Mouse (Mus musculus) heart, embryonic 11.5 days (tissue): ENCODE data around the gene Cldn8. TPM values are rescaled to one million over a fixed set of nuclear protein-coding genes. Genes with fewer than 3 reads are reported as not detected.

Experiments
- ATAC-seq: fragments of 200-750 bp; cut with Nextera tagmentation; replicated peaks from 2 replicates; pipeline ENCODE4 v1.8.0; 2017; ENCODE audit warnings: moderate library complexity; ENCODE audit not compliant: insufficient number of reproducible peaks, low FRiP score, low TSS enrichment
- H3K27ac ChIP-seq: fragments of 300-500 bp; sonication (generic); 2 replicates; pipeline ENCODE4 v1.5.1; 2014; ENCODE audit warnings: mild to moderate bottlenecking, low read depth, low read length
- H3K27me3 ChIP-seq: fragments of 300-500 bp; sonication (generic); 2 replicates; pipeline ENCODE4 v1.6.1; 2014; ENCODE audit warnings: mild to moderate bottlenecking, low read length, mixed read lengths; ENCODE audit not compliant: control insufficient read depth, insufficient read depth
- H3K36me3 ChIP-seq: fragments of 300-500 bp; sonication (generic); 2 replicates; pipeline ENCODE4 v1.6.1; 2014; ENCODE audit warnings: mild to moderate bottlenecking, low read length, moderate library complexity, mixed read lengths; ENCODE audit not compliant: control insufficient read depth, insufficient read depth
- H3K4me1 ChIP-seq: fragments of 300-500 bp; sonication (generic); 2 replicates; pipeline ENCODE4 v1.6.1; 2014; ENCODE audit warnings: low read length; ENCODE audit not compliant: control insufficient read depth, insufficient read depth
- H3K4me2 ChIP-seq: fragments of 300-500 bp; sonication (generic); 2 replicates; pipeline ENCODE4 v1.6.1; 2014; ENCODE audit warnings: mild to moderate bottlenecking, moderate library complexity
- H3K4me3 ChIP-seq: fragments of 300-500 bp; sonication (generic); 2 replicates; pipeline ENCODE4 v1.5.1; 2014; ENCODE audit warnings: low read depth, low read length
- H3K9ac ChIP-seq: fragments of 300-500 bp; sonication (generic); 2 replicates; pipeline ENCODE4 v1.6.1; 2014; ENCODE audit warnings: mild to moderate bottlenecking, low read depth, low read length, moderate library complexity
- H3K9me3 ChIP-seq: fragments of 300-500 bp; sonication (generic); replicated peaks from 2 replicates; pipeline ENCODE4 v1.6.1; 2016; ENCODE audit warnings: low read length; ENCODE audit not compliant: control insufficient read depth
- WGBS: fragments of 180-500 bp; shearing (Covaris S2); extraction: QIAGEN DNeasy Blood & Tissue Kit; methylation state at CpG from one replicate; pipeline ENCODE4 v1.1.7; 2014; ENCODE audit not compliant: insufficient replicate concordance; 5-methylcytosine and 5-hydroxymethylcytosine counted together
- polyA plus RNA-seq: library from polyadenylated mRNA; unstranded; fragments of >200 nt; fragmentation: Nextera tagmentation; extraction: Ambion mirVana; gene quantifications from 2 replicates; pipeline ENCODE4 v1.2.1, GENCODE M21; 2014

Gene Cldn8
- polyA plus RNA-seq = 0.21 TPM in 1 of 2 replicates, not detected in the other

DNA sequence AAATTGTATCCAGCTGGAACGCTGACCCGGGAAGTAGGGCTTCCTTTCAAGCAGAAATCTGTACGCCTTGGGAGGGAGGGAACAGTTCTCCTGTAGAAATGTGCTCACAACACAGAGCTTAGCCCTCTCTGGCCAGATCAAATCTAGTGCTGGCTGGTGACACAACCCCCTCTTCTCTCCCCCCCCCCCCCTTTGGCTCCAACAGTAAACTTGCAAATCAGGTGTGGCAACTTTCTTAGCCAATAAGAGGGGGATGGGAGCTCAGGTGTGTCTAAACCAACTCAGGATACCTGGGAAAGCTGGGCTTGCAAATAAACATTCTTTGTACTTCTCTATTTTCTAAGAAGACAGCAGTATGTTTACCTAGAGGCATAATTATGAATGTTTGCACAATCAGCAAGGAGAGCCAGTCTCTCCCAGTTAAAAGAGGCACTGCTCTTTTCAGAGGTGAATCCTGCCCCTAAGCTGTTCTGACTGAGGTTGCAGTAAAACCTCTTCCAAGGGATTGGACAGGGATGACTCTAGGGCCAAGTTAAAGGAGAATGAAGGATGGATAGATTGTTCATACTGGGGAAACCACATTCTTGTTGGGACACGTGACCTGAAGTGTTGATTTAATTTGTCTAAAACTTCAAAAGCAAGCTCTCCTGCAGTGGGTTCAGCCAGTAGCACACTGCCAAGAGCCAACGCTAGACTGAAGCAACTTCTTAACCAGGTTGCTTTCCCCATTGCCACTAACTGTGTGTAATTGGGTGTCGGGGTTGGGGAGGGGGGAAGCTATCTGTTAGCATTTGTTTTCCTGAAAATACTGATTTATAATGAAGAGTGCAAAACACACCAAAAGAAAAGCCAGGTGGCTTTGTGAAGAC is at the start of gene Cldn8:
Cldn8 (minus strand) TSS at position 139 of the 869 bp plus-strand sequence.
- no peak for ATAC-seq
- H3K27me3 ChIP-seq = no peaks in the 10 kb centered on the region

DNA sequence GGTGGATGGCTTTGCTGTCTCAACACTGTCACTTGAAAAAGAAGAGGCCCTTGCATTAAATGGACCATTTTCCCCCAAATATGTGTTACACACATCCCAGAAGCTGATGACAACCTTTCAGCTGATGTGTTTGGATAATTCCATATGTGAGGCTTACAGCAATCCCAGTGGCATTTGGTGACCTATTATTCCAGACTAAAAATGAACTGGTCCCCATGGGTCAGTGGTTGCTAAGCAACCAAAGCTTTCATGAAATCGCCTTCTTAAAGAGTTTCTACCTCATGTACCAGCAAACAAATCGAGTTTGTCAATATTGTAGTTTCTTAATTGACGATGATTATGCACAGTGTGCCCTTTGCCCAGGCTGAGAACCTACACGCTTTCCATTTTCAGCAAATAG is 49.7 kb upstream of the Cldn8 start:
- H3K4me1 ChIP-seq = no peaks in the 10 kb centered on the region
- no peak for ATAC-seq
- no peaks in the 10 kb centered on the region for H3K36me3 ChIP-seq
- H3K9me3 ChIP-seq = no peaks in the 10 kb centered on the region
- H3K9ac ChIP-seq = no peak overlapping the region
- 79% methylated on average over 4 of the region's 4 CpGs for WGBS
- no peak overlapping the region for H3K4me2 ChIP-seq
- H3K27me3 ChIP-seq = no peaks in the 10 kb centered on the region
- H3K27ac ChIP-seq = no peak overlapping the region
- H3K4me3 ChIP-seq = no peak overlapping the region

More for the DNA sequence above, at the start of gene Cldn8:
- no peak within 1 kb of the TSS for H3K27ac ChIP-seq
- no peaks in the 10 kb centered on the region for H3K9me3 ChIP-seq
- H3K4me3 ChIP-seq = no peak within 1 kb of the TSS
- no peaks in the 10 kb centered on the region for H3K36me3 ChIP-seq
- H3K4me1 ChIP-seq = no peaks in the 10 kb centered on the region
- 57% methylated on average over 6 of the region's 6 CpGs for WGBS
- H3K9ac ChIP-seq = no peak within 1 kb of the TSS
- H3K4me2 ChIP-seq = no peak within 1 kb of the TSS

DNA sequence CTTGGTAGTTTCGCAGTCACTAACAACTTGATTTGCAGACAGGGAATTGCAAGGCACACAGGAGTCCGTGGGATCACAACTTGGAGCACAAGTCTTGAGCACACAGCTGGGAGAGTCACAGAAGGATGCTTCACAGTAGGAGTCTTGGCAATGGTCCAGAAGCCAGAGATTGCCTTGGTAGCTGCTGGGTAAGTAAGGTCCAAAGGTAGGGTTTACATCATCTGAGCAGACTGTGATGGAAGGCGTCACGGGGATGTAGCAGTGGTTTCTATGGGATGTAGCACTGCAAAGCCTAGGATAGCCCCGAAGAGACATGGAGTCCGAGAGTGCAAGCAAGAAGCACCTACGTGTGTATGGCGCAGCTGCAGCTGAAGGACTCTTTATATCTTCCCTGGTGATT is 48.9 kb upstream of the Cldn8 start, which contains the start of gene Krtap24-1:
Krtap24-1 (minus strand) TSS at position 358 of the 400 bp plus-strand sequence.
- ATAC-seq = no peak
- H3K27ac ChIP-seq = no peak within 1 kb of the TSS
- H3K4me3 ChIP-seq = no peak within 1 kb of the TSS
- no peaks in the 10 kb centered on the region for H3K27me3 ChIP-seq
- no peak within 1 kb of the TSS for H3K9ac ChIP-seq
- H3K36me3 ChIP-seq = no peaks in the 10 kb centered on the region
- H3K9me3 ChIP-seq = no peaks in the 10 kb centered on the region
- WGBS = 88% methylated on average over 8 of the region's 8 CpGs
- no peak within 1 kb of the TSS for H3K4me2 ChIP-seq
- H3K4me1 ChIP-seq = no peaks in the 10 kb centered on the region

DNA sequence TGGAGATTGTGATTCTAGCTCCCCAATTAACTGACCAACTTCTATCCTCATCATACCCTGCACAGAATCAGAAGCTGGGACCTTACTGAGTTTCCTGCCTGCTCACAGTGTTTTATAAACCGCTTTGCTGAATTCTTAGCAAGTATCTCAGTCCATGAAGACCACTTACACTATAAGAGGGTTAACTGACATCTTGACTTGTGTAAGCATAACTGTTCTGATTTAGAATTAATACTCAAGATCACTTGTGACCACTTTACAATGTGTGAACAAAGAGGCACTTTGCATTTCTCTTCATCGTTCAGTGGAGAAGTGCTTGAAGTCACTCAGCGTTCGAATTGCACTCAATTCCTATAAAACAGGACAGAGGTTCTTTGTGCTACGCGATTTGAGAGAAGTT is 41.6 kb upstream of the Cldn8 start:
- Histone ChIP-seq H3K27ac (no peak overlapping the region), H3K27me3 (no peaks in the 10 kb centered on the region), H3K9ac (no peak overlapping the region), H3K4me1 (no peaks in the 10 kb centered on the region), H3K4me3 (no peak overlapping the region), H3K36me3 (no peaks in the 10 kb centered on the region), H3K9me3 (no peaks in the 10 kb centered on the region), H3K4me2 (no peak overlapping the region)
- ATAC-seq = no peak
- WGBS = 82% methylated on average over 6 of the region's 6 CpGs

DNA sequence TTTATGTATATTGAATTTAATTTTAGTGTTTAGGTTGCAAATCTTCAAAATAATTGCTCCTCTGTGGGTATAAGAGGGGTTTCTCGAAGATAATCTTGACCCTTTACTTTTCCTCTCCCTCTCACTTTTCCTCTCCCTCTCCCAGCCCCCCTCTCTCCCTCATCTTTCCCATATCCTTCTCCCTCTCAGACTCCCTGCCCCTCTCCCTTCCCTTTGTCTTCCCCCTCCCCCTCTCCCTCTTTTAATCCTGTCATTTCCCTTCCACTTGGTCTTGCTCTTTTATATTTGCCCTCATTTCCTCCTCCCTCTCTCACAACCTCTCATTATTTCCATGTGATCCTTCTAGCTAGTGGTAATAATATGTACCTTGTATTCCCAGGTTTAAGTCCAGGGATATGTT is 39.5 kb upstream of the Cldn8 start:
- no peak overlapping the region for H3K27ac ChIP-seq
- H3K4me3 ChIP-seq = no peak overlapping the region
- no peak overlapping the region for H3K9ac ChIP-seq
- no peaks in the 10 kb centered on the region for H3K27me3 ChIP-seq
- 48% methylated on average over 1 of the region's 1 CpGs for WGBS
- no peak for ATAC-seq
- no peaks in the 10 kb centered on the region for H3K4me1 ChIP-seq
- H3K36me3 ChIP-seq = no peaks in the 10 kb centered on the region
- H3K4me2 ChIP-seq = no peak overlapping the region
- no peaks in the 10 kb centered on the region for H3K9me3 ChIP-seq

DNA sequence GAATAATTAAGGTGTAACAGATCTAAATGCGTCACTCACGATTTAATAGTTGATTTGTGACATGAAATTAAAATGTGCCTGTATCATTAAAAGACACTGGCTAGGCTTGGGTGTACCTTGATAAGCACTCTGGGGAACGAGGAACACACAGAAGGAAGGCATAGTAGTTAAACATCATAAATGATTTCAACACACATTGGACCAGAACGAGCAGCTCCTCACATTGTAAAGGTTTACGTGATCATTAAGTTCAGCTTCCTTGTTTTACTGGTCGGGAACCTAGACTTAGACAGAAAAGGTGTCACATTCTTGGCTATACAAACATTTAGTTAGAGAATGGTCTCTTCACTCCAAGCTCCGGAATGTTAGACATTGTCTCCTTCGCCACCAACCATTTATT is 37.3 kb upstream of the Cldn8 start:
- no peaks in the 10 kb centered on the region for H3K27me3 ChIP-seq
- no peaks in the 10 kb centered on the region for H3K36me3 ChIP-seq
- H3K4me3 ChIP-seq = no peak overlapping the region
- no peaks in the 10 kb centered on the region for H3K9me3 ChIP-seq
- WGBS = 77% methylated on average over 8 of the region's 8 CpGs
- ATAC-seq = no peak
- H3K27ac ChIP-seq = no peak overlapping the region
- no peaks in the 10 kb centered on the region for H3K4me1 ChIP-seq
- no peak overlapping the region for H3K4me2 ChIP-seq
- H3K9ac ChIP-seq = no peak overlapping the region

DNA sequence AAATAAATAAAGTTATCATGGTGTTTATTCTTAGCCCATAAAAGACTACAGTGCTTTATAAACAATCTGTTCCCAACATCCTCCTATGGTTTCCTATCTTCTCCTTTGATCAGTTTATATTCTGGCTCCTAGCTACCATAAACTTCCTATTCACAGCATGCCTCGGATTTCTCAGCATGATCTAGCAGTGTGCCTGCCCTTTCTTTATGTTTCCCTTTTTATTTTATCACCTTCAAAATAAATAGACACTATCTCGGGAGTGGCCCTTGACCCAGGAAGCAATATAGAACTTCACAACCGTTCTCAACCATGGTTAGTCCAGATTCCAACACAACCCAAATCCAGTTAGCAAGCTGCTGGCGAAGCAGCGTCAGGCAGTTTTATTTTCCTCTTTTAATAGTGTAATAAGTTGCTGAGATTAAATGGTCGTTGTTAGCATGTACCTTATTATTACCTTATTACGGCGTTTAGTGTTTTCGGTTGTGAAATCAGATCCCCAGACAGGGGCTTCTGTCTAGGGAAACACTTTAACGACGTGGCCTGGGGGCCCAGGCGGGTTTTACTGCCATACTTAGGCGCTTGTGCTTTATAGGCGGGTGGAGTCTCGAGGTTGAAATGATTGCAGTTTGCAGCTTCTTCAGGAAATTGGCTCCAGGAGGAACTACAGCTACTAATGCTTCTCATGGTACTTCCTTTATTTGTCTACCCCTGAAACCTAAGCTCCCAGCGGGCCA is 36.7 kb upstream of the Cldn8 start:
- Histone ChIP-seq H3K27me3 (no peaks in the 10 kb centered on the region), H3K4me1 (no peaks in the 10 kb centered on the region), H3K36me3 (no peaks in the 10 kb centered on the region), H3K9ac (no peak overlapping the region), H3K4me3 (no peak overlapping the region), H3K27ac (no peak overlapping the region), H3K4me2 (no peak overlapping the region), H3K9me3 (no peaks in the 10 kb centered on the region)
- ATAC-seq = no peak
- WGBS = 63% methylated on average over 16 of the region's 16 CpGs

DNA sequence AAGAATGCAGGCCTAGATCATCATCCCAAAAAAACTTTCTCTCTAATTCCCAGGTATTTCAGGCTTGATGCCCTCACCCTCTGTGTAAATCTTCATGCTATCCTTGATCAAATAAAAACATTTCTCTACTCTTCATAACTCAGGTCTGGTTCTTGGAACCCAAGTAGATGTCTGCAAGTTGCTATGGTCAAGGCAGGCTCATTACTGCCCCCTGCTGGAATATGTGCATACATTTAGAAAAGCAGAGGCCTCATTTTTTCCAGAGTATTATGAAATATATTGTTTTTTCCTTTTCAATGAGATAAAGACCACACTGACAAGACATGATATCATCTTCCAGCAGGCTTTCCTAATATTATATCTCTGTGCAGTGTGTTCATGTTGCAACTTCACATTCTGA is 29.8 kb upstream of the Cldn8 start:
- no peak overlapping the region for H3K4me2 ChIP-seq
- no peaks in the 10 kb centered on the region for H3K9me3 ChIP-seq
- ATAC-seq = no peak
- H3K9ac ChIP-seq = no peak overlapping the region
- no peaks in the 10 kb centered on the region for H3K4me1 ChIP-seq
- H3K27ac ChIP-seq = no peak overlapping the region
- H3K36me3 ChIP-seq = no peaks in the 10 kb centered on the region
- H3K27me3 ChIP-seq = no peaks in the 10 kb centered on the region
- no peak overlapping the region for H3K4me3 ChIP-seq
